Mouse (Mus musculus) B cell, adult 2 months (primary cell): ENCODE results near the gene Eml5.
A peak's percentile ranks its signal among the peaks of the same experiment; 100 is the strongest.

Experiments
- DNase-seq, 2 experiments: peaks; one replicate each; pipeline ENCODE4 v3.0.0; 2022

The Eml5 gene

GRCm38 (mm10) chr12:98832929-98833598, 68.2 kb downstream of the Eml5 start:
- no peak for DNase-seq

DNA sequence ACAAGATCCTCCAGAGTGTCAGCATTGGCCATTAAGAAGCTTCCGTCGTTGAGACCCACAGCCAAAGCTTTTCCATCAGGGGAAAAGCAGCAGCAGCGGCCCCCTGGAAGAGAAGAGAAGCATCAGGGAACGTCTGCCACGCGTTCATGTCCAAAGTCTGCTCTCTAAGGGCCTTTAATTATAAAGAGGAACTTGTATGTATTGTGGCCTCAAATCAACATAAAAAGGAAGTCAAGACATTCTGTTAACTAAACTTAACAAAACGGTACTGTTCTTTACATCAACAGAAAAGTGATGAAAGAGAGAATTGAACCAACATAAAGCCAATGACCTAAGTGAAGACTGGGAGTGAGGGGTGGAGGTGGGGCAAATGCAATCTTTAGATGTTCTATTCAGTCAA, 70.2 kb downstream of the Eml5 start:
- no peak for DNase-seq

GRCm38 (mm10) chr12:98820781-98821180, 80.5 kb downstream of the Eml5 start:
- no peak for DNase-seq

DNA sequence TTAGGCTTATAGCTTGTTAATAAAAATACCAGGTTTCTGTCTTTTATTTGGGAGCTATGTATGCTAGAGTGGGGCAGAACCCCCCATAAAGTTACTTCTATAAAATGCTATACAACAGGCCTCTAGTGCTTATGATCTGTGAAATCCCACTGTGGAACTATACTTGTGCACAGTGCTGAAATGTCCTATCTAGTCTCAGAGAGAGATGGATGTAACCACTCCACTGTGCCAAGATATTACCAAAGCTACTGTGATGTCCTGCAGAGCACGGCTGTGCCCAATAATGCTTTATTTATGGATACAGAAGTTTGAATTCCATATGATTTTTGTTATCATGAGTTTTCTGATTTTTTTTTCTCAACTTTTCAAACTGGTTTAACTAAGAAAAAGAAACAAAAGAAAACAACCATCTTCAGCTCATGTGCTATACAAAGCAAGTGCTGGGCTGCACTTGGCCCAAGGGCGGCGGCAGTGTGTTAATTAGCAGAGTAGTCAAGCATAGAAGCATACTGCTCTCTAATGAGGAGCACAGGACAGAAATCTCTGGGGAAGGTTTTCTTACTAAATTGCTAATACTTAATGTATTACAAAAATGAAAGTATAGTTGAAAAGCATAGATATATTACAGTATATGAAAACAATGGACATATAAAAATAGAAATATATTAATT, 97.1 kb downstream of the Eml5 start:
- no peak for DNase-seq

- no peak for DNase-seq
These were observed 99.0 kb downstream of the Eml5 start for GRCm38 (mm10) chr12:98802245-98802644.

DNA sequence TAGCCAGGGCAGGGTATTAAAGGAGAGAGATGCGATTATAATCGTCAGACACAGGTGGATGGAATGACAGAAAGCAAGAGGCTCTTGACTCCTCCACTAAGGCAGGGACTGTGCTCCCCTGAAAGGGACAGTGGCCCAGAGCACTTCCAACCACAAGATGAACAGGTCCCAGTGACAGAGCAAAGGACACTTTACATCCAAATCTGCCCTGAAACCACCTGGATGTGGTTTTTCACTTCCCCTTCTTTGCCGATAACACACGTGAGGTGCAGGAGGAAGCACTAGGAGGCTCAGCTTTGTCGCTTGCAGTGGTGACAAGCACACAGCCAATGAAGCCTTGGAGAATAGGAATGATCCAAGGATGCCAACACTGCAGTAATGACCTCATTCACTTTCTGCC, 101.0 kb downstream of the Eml5 start:
- peak; percentile 27 to 46 for DNase-seq

DNA sequence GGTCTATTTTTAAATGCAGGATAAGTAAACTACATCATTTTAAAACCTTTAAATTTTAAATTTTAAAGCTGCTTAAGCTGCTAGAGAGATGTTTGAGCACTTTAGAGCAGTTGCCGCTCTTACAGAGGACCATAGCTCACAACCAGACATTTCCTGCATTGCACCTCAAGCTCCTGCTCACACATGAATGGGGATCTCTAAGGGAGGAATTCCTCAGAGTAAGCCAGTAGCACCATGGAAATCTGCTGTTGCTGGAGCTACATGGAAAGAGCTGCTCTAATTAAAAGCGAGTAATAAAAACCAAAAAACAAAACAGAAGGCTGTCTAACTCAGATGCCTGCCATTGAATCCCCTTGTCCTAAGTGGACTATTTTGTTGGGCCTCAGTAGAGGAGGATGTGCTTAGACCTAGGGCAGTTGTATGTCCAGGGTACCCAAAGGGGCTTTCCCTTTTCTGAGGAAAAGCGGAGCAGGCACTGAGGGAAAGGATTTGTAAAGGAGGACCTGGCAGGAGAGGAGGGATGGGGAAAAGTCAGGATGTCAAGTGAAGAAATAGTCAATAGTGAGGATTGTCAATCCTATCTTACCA, 105.5 kb downstream of the Eml5 start:
- no peak for DNase-seq

GRCm38 (mm10) chr12:98784251-98784650, 117.0 kb downstream of the Eml5 start:
- no peak for DNase-seq

- DNase-seq, result peak; percentile 18 to 21
These were observed 122.1 kb downstream of the Eml5 start for GRCm38 (mm10) chr12:98779148-98779547.

- DNase-seq, result no peak
These were observed 123.8 kb downstream of the Eml5 start for GRCm38 (mm10) chr12:98777509-98777908.

- no peak for DNase-seq
These were observed 135.0 kb downstream of the Eml5 start for GRCm38 (mm10) chr12:98766241-98766640.

GRCm38 (mm10) chr12:98759700-98760099, 141.6 kb downstream of the Eml5 start:
- no peak for DNase-seq

- DNase-seq, result no peak
These were observed 143.6 kb downstream of the Eml5 start for GRCm38 (mm10) chr12:98757636-98758035.

GRCm38 (mm10) chr12:98747380-98747753, 153.9 kb downstream of the Eml5 start:
- DNase-seq, result peak; percentile 31 to 32

- peak; percentile 98 for DNase-seq
These were observed 154.4 kb downstream of the Eml5 start, which contains the start of gene Zc3h14 for GRCm38 (mm10) chr12:98746746-98747379. Zc3h14 (plus strand) TSS chr12:98746964.

DNA sequence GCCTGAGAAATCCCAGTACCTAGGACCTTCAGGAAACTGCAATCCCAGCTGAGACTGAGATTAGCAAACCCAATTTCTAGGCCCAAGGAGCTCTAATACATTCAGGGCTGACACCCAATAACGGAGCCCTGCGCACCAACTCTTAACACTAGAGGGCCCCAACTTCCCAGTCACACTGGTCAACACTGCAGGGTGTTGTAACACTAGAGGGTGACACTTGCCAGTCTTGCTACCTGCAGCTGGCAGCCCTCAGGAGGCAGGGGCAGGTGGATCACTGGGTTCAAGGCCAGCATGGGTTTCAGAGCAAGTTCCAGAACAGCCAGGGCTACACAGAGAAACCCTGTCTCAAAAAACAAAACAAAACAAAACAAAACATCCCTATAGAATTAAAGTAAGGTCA, 155.2 kb downstream of the Eml5 start:
- peak; percentile 69 to 70 for DNase-seq

DNA sequence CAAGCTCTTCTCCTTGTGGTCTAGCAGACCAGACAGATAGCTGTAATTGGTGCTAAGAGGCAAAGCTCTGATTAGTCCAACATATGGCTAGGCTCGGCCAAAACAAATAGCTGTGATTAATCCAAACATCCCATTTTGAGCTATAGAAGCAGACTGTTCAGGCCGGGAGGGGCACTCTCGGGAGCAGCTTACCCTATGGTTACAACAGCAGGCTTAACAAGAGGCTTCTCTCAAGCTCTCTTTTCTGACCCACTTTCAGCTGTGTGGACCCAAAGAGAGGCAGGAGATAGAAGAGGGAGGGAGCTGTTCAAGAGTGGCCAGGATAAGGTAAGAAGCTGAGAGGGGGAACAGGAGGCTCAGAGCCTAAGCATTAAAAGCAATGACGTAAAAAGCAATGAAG, 155.7 kb downstream of the Eml5 start:
- DNase-seq, result no peak

DNA sequence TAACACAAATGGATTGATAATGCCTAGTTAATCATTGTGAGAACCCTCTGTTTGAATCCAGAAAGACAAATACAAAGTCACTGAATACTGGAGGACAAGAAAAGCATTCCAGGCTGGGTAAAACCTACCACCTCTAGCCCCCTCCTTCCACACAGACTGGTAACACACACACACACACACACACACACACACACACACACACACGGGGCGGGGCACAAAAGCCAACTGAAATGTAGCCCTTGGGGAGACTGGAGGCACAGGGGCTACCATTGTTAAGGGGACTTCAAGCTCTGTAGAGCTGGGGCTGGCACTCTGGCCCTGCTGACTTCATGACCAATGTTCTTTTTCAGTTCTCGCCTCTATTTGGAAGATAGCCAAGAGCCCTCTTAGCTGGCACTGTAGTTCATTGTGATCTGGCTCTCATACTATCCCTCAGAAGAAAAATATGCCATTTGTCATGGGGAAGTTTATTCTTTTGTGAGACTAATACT, 160.2 kb downstream of the Eml5 start:
- DNase-seq, result no peak

- DNase-seq, result peak; percentile 8 to 17
These were observed 163.4 kb downstream of the Eml5 start for GRCm38 (mm10) chr12:98737801-98738350.

DNA sequence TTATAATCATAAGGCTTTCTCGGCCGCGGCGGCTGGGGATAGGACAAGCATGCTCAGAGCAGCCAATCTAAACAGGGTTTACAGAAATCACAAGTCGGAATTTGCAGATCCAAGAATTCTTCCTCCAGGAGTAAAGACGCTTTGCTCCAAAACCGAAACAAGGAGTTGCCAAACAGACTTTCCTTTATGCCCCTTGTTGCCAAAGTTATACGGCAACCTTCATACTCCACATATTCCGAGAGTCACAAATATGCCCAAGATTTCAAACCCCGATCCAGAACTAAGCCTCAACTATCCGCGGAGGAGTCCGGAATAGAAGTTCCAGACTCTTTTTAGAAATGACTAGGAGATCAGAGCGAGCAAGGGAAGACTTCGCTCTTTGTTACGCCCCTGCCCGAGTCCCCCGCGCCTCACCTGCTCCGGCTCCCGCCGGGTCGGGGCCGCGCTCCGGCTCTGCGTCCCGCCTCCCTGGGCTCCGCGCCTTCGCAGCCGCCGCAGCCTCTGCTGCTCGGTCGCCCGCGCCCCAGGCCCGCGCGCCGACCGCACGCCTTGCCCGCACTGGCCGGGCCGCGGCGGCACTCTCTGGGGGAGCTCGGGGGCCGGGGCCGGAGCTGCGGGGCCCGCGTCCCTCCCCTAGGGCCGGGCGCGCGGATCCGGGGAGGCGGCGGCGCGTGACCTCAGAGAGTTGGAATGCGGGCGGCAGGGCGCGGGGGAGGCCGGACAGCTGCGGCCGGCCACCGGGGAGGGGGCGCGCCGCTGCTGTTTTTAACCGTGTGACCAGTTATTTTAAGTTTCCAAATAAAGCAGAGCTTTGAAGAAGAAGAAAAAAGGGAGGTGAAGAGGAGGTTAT, 164.1 kb downstream of the Eml5 start, which contains the start of gene Ptpn21:
TSS of gene Ptpn21 (minus strand) at position 455 of the 850 bp plus-strand sequence.
- peak; percentile 17 to 27 for DNase-seq
